Mouse (Mus musculus) frontal cortex, postnatal 25 days (tissue): ENCODE results near the gene Mbtps1.
A peak's percentile ranks its signal among the peaks of the same experiment; 100 is the strongest.

Source experiments
- DNase-seq, 2 experiments: peaks; one replicate each; pipeline ENCODE4 v3.0.0; 2022; ENCODE audit warnings: low spot score in 2 of 2

Mbtps1 gene

DNA sequence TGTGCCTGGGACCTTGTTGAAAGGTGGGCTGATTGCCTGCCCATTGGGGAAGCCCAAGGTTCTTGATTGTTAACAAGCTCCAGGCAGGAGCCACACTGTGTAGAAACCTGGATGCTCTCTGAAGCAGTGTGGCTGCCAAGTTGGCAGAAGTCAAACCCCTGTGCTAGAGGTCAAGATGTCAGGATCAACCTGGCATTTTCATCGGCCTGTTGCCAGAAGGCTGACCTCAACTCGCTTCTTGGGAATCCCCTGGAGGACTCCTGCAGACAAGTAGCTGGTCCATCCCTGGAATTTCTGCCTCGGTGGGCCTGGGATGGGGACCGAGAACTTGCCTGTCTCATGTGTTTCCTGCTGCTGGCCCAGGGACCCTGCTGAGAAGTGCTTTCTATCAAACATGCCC lies 56.4 kb downstream of the Mbtps1 start:
- DNase-seq, result no peak

DNA sequence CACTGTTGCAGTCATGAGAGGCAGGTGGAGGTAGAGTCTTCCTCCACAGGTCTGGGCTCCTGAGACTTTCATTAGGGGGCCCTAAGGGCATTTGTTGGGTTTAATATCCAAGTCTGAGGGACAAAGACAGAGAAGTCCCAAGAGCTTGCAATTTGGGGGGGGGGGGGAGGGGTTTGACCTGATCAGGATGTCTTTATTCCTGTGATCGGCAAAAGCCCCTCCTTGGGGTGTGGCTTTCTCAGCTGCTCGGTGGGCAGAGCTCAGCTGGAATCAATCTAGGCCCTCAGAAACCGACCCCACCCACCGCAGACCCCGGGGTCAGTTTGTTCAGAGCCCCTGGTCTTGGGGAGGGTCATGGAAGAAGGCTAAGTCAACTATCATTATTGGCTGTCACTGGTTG lies 56.9 kb downstream of the Mbtps1 start, which contains the start of gene Slc38a8:
Slc38a8 (minus strand) TSS at position 101 of the 400 bp plus-strand sequence.
- DNase-seq, result no peak

- no peak for DNase-seq
Measured at GRCm38 (mm10) chr8:119499836-119500235, 58.7 kb downstream of the Mbtps1 start.

DNA sequence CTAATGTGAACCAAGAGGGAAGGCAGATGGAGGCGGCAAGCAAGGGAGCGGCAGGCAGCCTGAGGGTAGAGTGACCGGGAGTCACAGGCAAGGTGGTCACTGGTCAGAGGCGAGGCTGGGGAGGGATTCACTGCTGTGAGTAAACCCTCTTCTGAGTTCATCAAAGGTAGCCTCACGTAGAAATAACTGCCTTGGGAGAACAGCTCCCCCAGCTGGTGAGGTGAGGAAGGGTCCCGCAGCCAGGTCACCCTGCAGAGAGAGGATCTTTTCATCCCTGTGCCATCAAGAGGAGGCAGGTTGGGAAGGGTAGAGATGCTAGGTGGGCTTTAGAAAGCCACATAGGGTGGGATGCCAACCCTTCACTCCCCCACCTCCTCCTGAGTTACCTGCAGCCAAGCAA lies 61.7 kb downstream of the Mbtps1 start:
- peak in 1 of 2 experiments; percentile 31 for DNase-seq

DNA sequence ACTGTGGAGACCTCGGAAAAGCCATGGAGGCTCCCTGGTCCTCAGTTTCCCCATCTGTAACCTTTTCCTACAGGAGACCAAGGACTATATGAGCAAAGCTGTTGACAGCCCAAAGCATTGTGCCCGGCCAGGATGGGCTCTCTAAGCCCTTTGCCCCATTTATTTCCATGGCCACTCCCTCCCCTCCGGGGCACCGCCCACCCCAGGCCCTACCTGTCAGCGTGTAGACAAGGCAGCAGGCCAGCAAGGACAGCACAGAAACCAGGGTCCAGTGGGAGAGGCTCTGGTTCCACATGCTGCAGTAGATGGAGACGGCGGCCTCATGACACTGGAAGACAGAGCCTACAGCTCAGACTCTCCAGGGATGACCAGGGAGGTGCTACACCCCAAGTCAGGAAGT lies 71.4 kb downstream of the Mbtps1 start:
- no peak for DNase-seq

- no peak for DNase-seq
Measured at GRCm38 (mm10) chr8:119484145-119484896, 74.2 kb downstream of the Mbtps1 start.

- no peak for DNase-seq
Measured at GRCm38 (mm10) chr8:119478684-119479083, 79.9 kb downstream of the Mbtps1 start.

- no peak for DNase-seq
Measured at GRCm38 (mm10) chr8:119468091-119468490, 90.4 kb downstream of the Mbtps1 start.

DNA sequence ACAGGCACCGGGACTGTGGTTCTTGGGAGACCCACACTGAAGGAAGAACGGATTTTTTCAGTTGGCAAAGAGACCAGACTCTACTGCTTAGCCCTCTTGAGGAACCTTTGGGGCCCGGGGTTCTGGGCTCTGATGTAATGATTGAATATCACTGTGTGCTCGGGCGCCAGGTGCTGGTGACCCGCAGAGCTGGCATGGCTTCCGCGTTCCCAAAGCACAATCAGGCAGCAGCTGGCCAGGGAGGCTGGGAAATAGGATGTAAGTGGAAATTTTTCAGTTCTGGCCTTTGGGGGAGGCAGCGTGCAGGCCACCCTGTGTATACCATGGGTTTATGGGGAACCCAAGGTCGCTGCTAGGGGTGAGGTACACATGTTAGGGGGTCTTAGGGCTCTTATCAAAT lies 91.7 kb downstream of the Mbtps1 start:
- no peak for DNase-seq

DNA sequence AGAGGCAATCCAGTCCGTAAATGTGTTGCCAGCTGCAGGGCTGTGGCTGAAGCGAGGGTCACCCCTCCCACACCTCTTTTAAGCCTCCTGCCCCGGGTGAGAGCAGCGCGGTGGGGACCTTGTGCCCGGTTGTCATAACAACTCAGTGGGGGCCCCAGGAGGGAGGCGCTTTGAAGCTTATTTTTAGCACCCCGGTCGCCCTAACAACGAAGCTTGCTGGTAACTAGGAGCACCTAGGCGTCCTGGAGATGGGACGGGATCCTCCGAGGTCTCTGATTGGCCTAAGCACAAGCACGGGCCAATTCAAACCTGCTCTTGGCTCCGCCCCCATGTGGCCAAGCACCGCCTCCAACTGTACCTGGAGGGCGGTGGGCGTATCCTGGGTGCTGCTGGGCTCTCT lies 92.4 kb downstream of the Mbtps1 start:
- peak; percentile 28 to 45 for DNase-seq

DNA sequence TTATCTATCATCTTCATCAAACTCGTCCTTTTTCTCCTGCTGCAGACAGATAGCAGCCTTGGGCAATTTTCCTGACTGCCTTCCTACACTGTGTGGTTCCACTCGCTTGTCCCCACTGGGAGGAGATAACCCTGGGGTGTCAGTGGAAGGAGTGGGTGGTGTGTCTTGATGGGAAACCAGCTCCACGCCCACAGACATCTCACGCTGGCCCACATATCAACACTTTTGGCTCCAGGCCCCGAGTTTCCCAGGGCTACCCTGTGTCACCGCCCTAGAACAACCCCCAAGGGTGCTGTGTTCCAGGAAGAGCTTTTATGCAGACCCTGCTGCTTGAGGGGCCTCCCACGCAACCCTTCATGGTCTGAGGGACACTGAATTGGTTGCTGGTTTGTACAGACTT lies 94.8 kb downstream of the Mbtps1 start:
- no peak for DNase-seq

GRCm38 (mm10) chr8:119461356-119461755 lies 97.2 kb downstream of the Mbtps1 start:
- DNase-seq, result no peak

- DNase-seq, result no peak
Measured at GRCm38 (mm10) chr8:119459724-119460123, 98.8 kb downstream of the Mbtps1 start.
